Mouse (Mus musculus) layer of hippocampus, postnatal 36 days (tissue): ENCODE data around the gene Slc39a13. TPM values are rescaled to one million over a fixed set of nuclear protein-coding genes. Genes with fewer than 3 reads are reported as not detected.
"Not testable (repeated sequence)": the region's sequence is repeated elsewhere in the genome, so short reads cannot be mapped to it uniquely, and the experiment has no call there.

Source experiments
- DNase-seq, 2 experiments: peaks; one replicate each; pipeline ENCODE4 v3.0.0; 2022
- total RNA-seq, 2 experiments: library from RNA; stranded (reverse); gene quantifications; 2 replicates each; pipeline ENCODE4 v1.2.3; 2021

The Slc39a13 gene
- total RNA-seq: 10 to 100 TPM; 27.2 to 32.2 TPM

- DNase-seq: peak; percentile 95
These were observed at the start of gene Slc39a13 for GRCm38 (mm10) chr2:91070076-91070800. Slc39a13 (minus strand) TSS chr2:91070417.

- DNase-seq: no peak
These were observed 49.3 kb upstream of the Slc39a13 start for GRCm38 (mm10) chr2:91119551-91119950.

- no peak for DNase-seq
These were observed 48.8 kb upstream of the Slc39a13 start for GRCm38 (mm10) chr2:91119061-91119460.

- no peak for DNase-seq
These were observed 48.4 kb upstream of the Slc39a13 start for GRCm38 (mm10) chr2:91118647-91119046.

- no peak for DNase-seq
These were observed 47.5 kb upstream of the Slc39a13 start, which contains the start of gene Mybpc3 for GRCm38 (mm10) chr2:91117585-91118275. Mybpc3 (plus strand) TSS chr2:91118144.

GRCm38 (mm10) chr2:91116842-91117241 is 46.6 kb upstream of the Slc39a13 start:
- no peak for DNase-seq

GRCm38 (mm10) chr2:91115578-91115970 is 45.4 kb upstream of the Slc39a13 start:
- no peak for DNase-seq

- DNase-seq: peak; percentile 90
These were observed 44.8 kb upstream of the Slc39a13 start for GRCm38 (mm10) chr2:91114781-91115577.

GRCm38 (mm10) chr2:91113852-91114251 is 43.6 kb upstream of the Slc39a13 start:
- DNase-seq: no peak

GRCm38 (mm10) chr2:91113334-91113733 is 43.1 kb upstream of the Slc39a13 start:
- DNase-seq: no peak

GRCm38 (mm10) chr2:91112491-91112890 is 42.3 kb upstream of the Slc39a13 start:
- no peak for DNase-seq

- DNase-seq: not testable (repeated sequence)
These were observed 41.6 kb upstream of the Slc39a13 start for GRCm38 (mm10) chr2:91111832-91112231.

- no peak for DNase-seq
These were observed 40.2 kb upstream of the Slc39a13 start for GRCm38 (mm10) chr2:91110429-91110828.

GRCm38 (mm10) chr2:91109807-91110385 is 39.7 kb upstream of the Slc39a13 start:
- DNase-seq: no peak

- DNase-seq: no peak
These were observed 39.0 kb upstream of the Slc39a13 start for GRCm38 (mm10) chr2:91109241-91109640.

- no peak for DNase-seq
These were observed 37.9 kb upstream of the Slc39a13 start for GRCm38 (mm10) chr2:91108156-91108555.

GRCm38 (mm10) chr2:91101124-91101740 is 31.0 kb upstream of the Slc39a13 start:
- DNase-seq: peak; percentile 83 to 85

GRCm38 (mm10) chr2:91098156-91098555 is 27.9 kb upstream of the Slc39a13 start:
- no peak for DNase-seq

GRCm38 (mm10) chr2:91097015-91097414 is 26.8 kb upstream of the Slc39a13 start:
- no peak for DNase-seq

- DNase-seq: no peak
These were observed 26.3 kb upstream of the Slc39a13 start for GRCm38 (mm10) chr2:91096524-91096923.

GRCm38 (mm10) chr2:91090827-91091226 is 20.6 kb upstream of the Slc39a13 start:
- no peak for DNase-seq

GRCm38 (mm10) chr2:91090208-91090607 is 20.0 kb upstream of the Slc39a13 start:
- no peak for DNase-seq
